Mouse (Mus musculus) stomach, postnatal 0 days (tissue): ENCODE results near the gene Akap8l.

Source experiments
- CTCF ChIP-seq: IDR thresholded peaks from 2 replicates; pipeline ENCODE4 v1.5.1; 2016; ENCODE audit warnings: antibody characterized with exemption, low read depth, mild to moderate bottlenecking, moderate library complexity
- EP300 ChIP-seq: optimal IDR thresholded peaks from 2 replicates; pipeline ENCODE3; 2016; ENCODE audit warnings: antibody characterized with exemption

DNA sequence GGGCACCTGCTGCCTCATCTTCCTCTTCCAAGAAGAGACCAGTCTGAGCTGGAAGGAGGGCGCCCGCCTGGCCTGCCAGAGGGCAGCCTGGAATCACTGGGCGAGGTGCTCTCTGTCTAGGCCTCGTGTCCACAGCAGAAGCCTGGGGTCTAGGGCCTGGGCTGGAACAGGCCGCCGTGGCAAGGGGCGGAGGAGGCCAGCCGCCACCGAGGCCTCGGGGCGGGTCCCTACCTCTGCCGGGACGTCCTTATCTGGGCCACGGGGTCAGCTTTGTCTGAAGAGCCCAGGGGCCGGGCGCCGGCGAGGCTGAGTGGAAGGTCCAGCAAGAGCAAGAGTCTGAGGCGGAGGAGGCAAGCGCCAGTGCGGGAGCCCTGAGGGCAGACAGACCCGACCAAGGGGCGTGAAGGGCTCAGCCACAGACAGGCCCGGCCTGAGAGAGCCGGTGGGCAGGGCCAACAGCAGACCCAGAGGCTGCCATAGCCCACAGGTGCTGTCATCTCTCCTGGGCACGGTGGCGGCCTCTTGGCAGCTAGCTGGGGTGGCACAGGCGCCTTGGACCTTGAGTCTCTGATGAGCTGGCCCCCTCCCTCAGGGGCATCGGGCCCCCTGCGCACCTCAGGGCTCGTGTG lies 16.6 kb downstream of the Akap8l start:
- TF ChIP-seq CTCF: no peak
- no peak for TF ChIP-seq EP300
